24 mouse cellular contexts compared by ENCODE assay signal in the genomic region with DNA sequence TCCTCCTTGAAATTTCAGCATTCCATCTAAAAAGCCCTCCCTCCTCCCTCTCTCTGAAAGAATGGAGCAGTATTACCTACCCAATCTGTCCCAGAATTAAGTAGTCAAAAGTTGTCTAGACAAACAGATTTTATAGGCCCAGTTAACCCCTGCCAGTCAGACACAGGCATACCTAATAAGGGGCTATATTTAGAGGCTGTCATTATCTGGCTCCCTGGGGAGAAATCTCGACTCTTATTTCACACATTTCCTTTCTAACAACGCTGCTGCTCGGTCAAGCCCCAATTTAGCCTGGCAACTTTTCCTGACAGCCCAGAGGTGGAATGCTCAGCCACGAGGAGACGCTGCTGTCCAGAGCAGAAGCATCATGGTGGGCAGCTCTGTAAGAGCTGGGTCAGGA. TPM values are rescaled to one million over a fixed set of nuclear protein-coding genes. Genes with fewer than 3 reads are reported as not detected.
DNase-seq lines count a peak whose midpoint lies in the region; ATAC-seq and TF ChIP-seq lines count a peak whose summit lies in the region.
"Had no signal": no experiment of that assay in that cellular context is flagged by ENCODE, and none has a peak within 500 bp of the region (broad histone marks: within the 10 kb centered on the region; RNA-seq: fewer than 3 reads in every experiment).

No protein-coding gene starts in this region.

- WGBS in embryonic facial prominence, embryonic 12.5 days, result 4% methylated on average over 5 of the region's 5 CpGs
- 4% methylated on average over 5 of the region's 5 CpGs for WGBS in limb, embryonic 11.5 days
- WGBS in forebrain, embryonic 14.5 days, result 20% methylated on average over 5 of the region's 5 CpGs

- TF ChIP-seq EP300 in CH12.LX (IDR thresholded peaks at IDR 0.05; ENCODE audit: low read length), result no peak

- peak; percentile 43 for DNase-seq in embryo, embryonic 10 days (ENCODE audit: low spot score)
- no peak for DNase-seq in embryo, embryonic 9.5 days (ENCODE audit: extremely low spot score)
- peak; percentile 46 for DNase-seq in CH12.LX (ENCODE audit: extremely low read depth)
- DNase-seq in limb, embryonic 11.5 days (ENCODE audit: low spot score), result peak; percentile 75
- DNase-seq in frontal cortex, postnatal 10 days (ENCODE audit: low spot score in 2 of 2), result no peak
- DNase-seq in layer of hippocampus, adult 9-10 months (ENCODE audit: low spot score), result no peak
- no peak for DNase-seq in forebrain, embryonic 14.5 days (ENCODE audit: low spot score)
- DNase-seq: adrenal gland, postnatal 25 days; cerebellum, adult 11-12 months; cerebellum, postnatal 36 days; heart, postnatal 14 days; kidney, adult 18-20 months; kidney, postnatal 10 days; liver; thymus, adult 18-20 months had no signal

- no peak overlapping the region for H3K27ac ChIP-seq in CH12.LX (ENCODE audit: insufficient read depth, low read depth)
- H3K27ac ChIP-seq in embryonic facial prominence, embryonic 12.5 days, result peak overlapping the region; percentile 62
- H3K27ac ChIP-seq in limb, embryonic 11.5 days (replicated peaks; ENCODE audit: low read depth, low read length), result peak overlapping the region; percentile 53; the same call in 1 of the 2 replicates
- H3K27ac ChIP-seq in forebrain, embryonic 14.5 days (ENCODE audit: low read depth, low read length), result no peak overlapping the region
- H3K27ac ChIP-seq: forebrain, embryonic 15.5 days; layer of hippocampus, adult 2 months; midbrain, embryonic 15.5 days; stomach, embryonic 15.5 days had no signal

- in situ Hi-C loops in CH12.LX (cut with MboI; ENCODE audit: low pct_ligation_motif_present, low pct_unique_long_range_greater_than_20kb, low sequenced_read_pairs), result no loop called here

- H3K4me1 ChIP-seq in CH12.LX (ENCODE audit: control insufficient read depth in 1 of 2, insufficient read depth in 2 of 2), result peaks cover 4 to 10% of the 10 kb centered on the region in 2 experiments; a peak in 3 of 4 replicates
- H3K4me1 ChIP-seq in embryonic facial prominence, embryonic 12.5 days, result peaks cover 30% of the 10 kb centered on the region
- H3K4me1 ChIP-seq in limb, embryonic 11.5 days (ENCODE audit: control insufficient read depth, insufficient read depth, low read length), result peaks cover 40% of the 10 kb centered on the region
- H3K4me1 ChIP-seq in forebrain, embryonic 14.5 days (ENCODE audit: control insufficient read depth, insufficient read depth, low read length), result no peaks in the 10 kb centered on the region
- H3K4me1 ChIP-seq: midbrain, embryonic 15.5 days; stomach, embryonic 15.5 days had no signal

- dilution Hi-C loops in CH12.LX (cut with MboI; ENCODE audit: extremely low pct_ligation_motif_present, extremely low pct_unique_long_range_greater_than_20kb, low sequenced_read_pairs), result no loop called here

- H3K79me2 ChIP-seq in CH12.LX (replicated peaks; ENCODE audit: control insufficient read depth, extremely low read depth, insufficient read depth, poor library complexity, severe bottlenecking), result no peaks in the 10 kb centered on the region

- no peak overlapping the region for H3K4me3 ChIP-seq in CH12.LX (replicated peaks in 1 of 3; ENCODE audit: low read depth in 2 of 3, low read length in 2 of 3, poor library complexity in 1 of 3)
- no peak overlapping the region for H3K4me3 ChIP-seq in embryonic facial prominence, embryonic 12.5 days
- no peak overlapping the region for H3K4me3 ChIP-seq in limb, embryonic 11.5 days (ENCODE audit: low read depth, low read length)
- H3K4me3 ChIP-seq in forebrain, embryonic 14.5 days (ENCODE audit: low read depth, low read length), result no peak overlapping the region
- H3K4me3 ChIP-seq: erythroblast, embryonic 14.5 days; forebrain, embryonic 15.5 days; layer of hippocampus, adult 2 months; midbrain, embryonic 15.5 days; stomach, embryonic 15.5 days had no signal

- no peak overlapping the region for H3K4me2 ChIP-seq in CH12.LX (ENCODE audit: insufficient read depth, low read depth, poor library complexity, severe bottlenecking)
- H3K4me2 ChIP-seq in embryonic facial prominence, embryonic 12.5 days (replicated peaks), result no peak overlapping the region
- no peak overlapping the region for H3K4me2 ChIP-seq in limb, embryonic 11.5 days (ENCODE audit: low read depth, severe bottlenecking)
- H3K4me2 ChIP-seq in forebrain, embryonic 14.5 days (ENCODE audit: low read length), result no peak overlapping the region
- H3K4me2 ChIP-seq: forebrain, embryonic 15.5 days; heart, embryonic 11.5 days; midbrain, embryonic 15.5 days; stomach, embryonic 15.5 days had no signal

- H3K9me3 ChIP-seq in CH12.LX (replicated peaks; ENCODE audit: low read length), result no peaks in the 10 kb centered on the region
- H3K9me3 ChIP-seq in embryonic facial prominence, embryonic 12.5 days, result no peaks in the 10 kb centered on the region
- H3K9me3 ChIP-seq in limb, embryonic 11.5 days (ENCODE audit: control insufficient read depth, low read length), result no peaks in the 10 kb centered on the region
- H3K9me3 ChIP-seq in forebrain, embryonic 14.5 days (replicated peaks; ENCODE audit: control insufficient read depth, low read length), result no peaks in the 10 kb centered on the region
- H3K9me3 ChIP-seq: forebrain, embryonic 15.5 days; midbrain, embryonic 15.5 days; stomach, embryonic 15.5 days had no signal

- H3K36me3 ChIP-seq in CH12.LX (replicated peaks in 1 of 2; ENCODE audit: control insufficient read depth in 1 of 2, insufficient read depth in 1 of 2, low read length in 1 of 2), result no peaks in the 10 kb centered on the region
- H3K36me3 ChIP-seq in embryonic facial prominence, embryonic 12.5 days, result 0 out of 2 replicates have a peak, but pooled peaks cover 3% of the 10 kb centered on the region
- no peaks in the 10 kb centered on the region for H3K36me3 ChIP-seq in limb, embryonic 11.5 days (ENCODE audit: control insufficient read depth, insufficient read depth, low read length)
- H3K36me3 ChIP-seq in forebrain, embryonic 14.5 days (ENCODE audit: control insufficient read depth, insufficient read depth, low read length), result no peaks in the 10 kb centered on the region
- H3K36me3 ChIP-seq: forebrain, embryonic 15.5 days; midbrain, embryonic 15.5 days; stomach, embryonic 15.5 days had no signal

- no peak for ATAC-seq in embryonic facial prominence, embryonic 12.5 days (ENCODE audit: insufficient number of reproducible peaks, insufficient read depth, low FRiP score, low TSS enrichment)
- ATAC-seq in limb, embryonic 11.5 days (ENCODE audit: insufficient number of reproducible peaks, low FRiP score, low TSS enrichment, low read depth), result peak; percentile 32; the same call in 1 of the 2 replicates
- no peak for ATAC-seq in forebrain, embryonic 14.5 days
- ATAC-seq: forebrain, embryonic 15.5 days; lung, postnatal 0 days; midbrain, embryonic 15.5 days had no signal

- no peak for TF ChIP-seq RAD21 in CH12.LX (IDR thresholded peaks at IDR 0.05; ENCODE audit: low read depth, low read length)

- no peak overlapping the region for H3K9ac ChIP-seq in CH12.LX (ENCODE audit: insufficient read depth, low read depth)
- H3K9ac ChIP-seq in embryonic facial prominence, embryonic 12.5 days, result no peak overlapping the region
- no peak overlapping the region for H3K9ac ChIP-seq in limb, embryonic 11.5 days (ENCODE audit: low read length)
- no peak overlapping the region for H3K9ac ChIP-seq in forebrain, embryonic 14.5 days (ENCODE audit: low read length)
- H3K9ac ChIP-seq: forebrain, embryonic 15.5 days; midbrain, embryonic 15.5 days; stomach, embryonic 15.5 days had no signal

- peaks cover 6% of the 10 kb centered on the region for H3K27me3 ChIP-seq in CH12.LX (replicated peaks)
- no peaks in the 10 kb centered on the region for H3K27me3 ChIP-seq in embryonic facial prominence, embryonic 12.5 days
- no peaks in the 10 kb centered on the region for H3K27me3 ChIP-seq in limb, embryonic 11.5 days (ENCODE audit: control insufficient read depth, insufficient read depth, low read length)
- no peaks in the 10 kb centered on the region for H3K27me3 ChIP-seq in forebrain, embryonic 14.5 days (replicated peaks; ENCODE audit: control insufficient read depth, insufficient read depth, low read length)
- H3K27me3 ChIP-seq: forebrain, embryonic 15.5 days; midbrain, embryonic 15.5 days; stomach, embryonic 15.5 days had no signal

- no peak for TF ChIP-seq POLR2A in CH12.LX (IDR thresholded peaks at IDR 0.05; ENCODE audit: low read depth, low read length)

- no peak for TF ChIP-seq CTCF in CH12.LX (conservative IDR thresholded peaks at IDR 0.05 in 1 of 2, IDR thresholded peaks at IDR 0.05 in 1 of 2; ENCODE audit: low read depth in 2 of 2, low read length in 2 of 2)

TF ChIP-seq in CH12.LX, 34 proteins besides CTCF, POLR2A, EP300 and RAD21 (continues in another document):
- TF ChIP-seq PAX5 (IDR thresholded peaks at IDR 0.05; ENCODE audit: low read length), result no peak
- TF ChIP-seq HCFC1 (IDR thresholded peaks at IDR 0.05; ENCODE audit: low read depth, low read length), result no peak
- TF ChIP-seq SIN3A (IDR thresholded peaks at IDR 0.05; ENCODE audit: low read length), result no peak
- TF ChIP-seq KAT2A (IDR thresholded peaks at IDR 0.05; ENCODE audit: insufficient replicate concordance, low read length), result no peak
- no peak for TF ChIP-seq MAX (IDR thresholded peaks at IDR 0.05; ENCODE audit: low read length)
- no peak for TF ChIP-seq BHLHE40 (IDR thresholded peaks at IDR 0.05; ENCODE audit: low read depth, low read length)
- TF ChIP-seq CHD1 (IDR thresholded peaks at IDR 0.05; ENCODE audit: low read depth, low read length), result no peak
- no peak for TF ChIP-seq ZC3H11A (IDR thresholded peaks at IDR 0.05; ENCODE audit: low read depth, low read length)
- TF ChIP-seq TBP (conservative IDR thresholded peaks at IDR 0.05; ENCODE audit: low read depth, low read length), result no peak
- no peak for TF ChIP-seq RCOR1 (conservative IDR thresholded peaks at IDR 0.05; ENCODE audit: low read depth, low read length)
- TF ChIP-seq TCF12 (IDR thresholded peaks at IDR 0.05; ENCODE audit: low read depth, low read length), result no peak
- TF ChIP-seq ETS1 (conservative IDR thresholded peaks at IDR 0.05; ENCODE audit: low read depth, low read length), result no peak
- no peak for TF ChIP-seq MEF2A (IDR thresholded peaks at IDR 0.05; ENCODE audit: borderline replicate concordance, low read depth, low read length)
- no peak for TF ChIP-seq JUND (conservative IDR thresholded peaks at IDR 0.05; ENCODE audit: low read depth, low read length)
- no peak for TF ChIP-seq POLR2AphosphoS2 (IDR thresholded peaks at IDR 0.05; ENCODE audit: low read depth, low read length)
- TF ChIP-seq ELF1 (IDR thresholded peaks at IDR 0.05; ENCODE audit: low read depth, low read length), result no peak
- TF ChIP-seq ZKSCAN1 (IDR thresholded peaks at IDR 0.05; ENCODE audit: borderline replicate concordance, low read depth, low read length), result no peak

RNA-seq across cellular contexts. Expression of a gene that starts 47.6 kb away (rescaled TPM):
- total RNA-seq in CH12.LX (2012; rRNA removed) (0.04 TPM in 1 of 2 replicates, not detected in the other), CH12.LX (2014; rRNA removed) (0.04 TPM in 2 replicates)
- polyA plus RNA-seq in CH12.LX (2012; ENCODE audit: insufficient read length, low read depth), result 0.26 and 0.31 TPM in 2 replicates
- 3.9 and 4.3 TPM in 2 replicates for polyA plus RNA-seq in embryonic facial prominence, embryonic 12.5 days (2016; fragmentation: Nextera tagmentation; extraction: Ambion mirVana)
- 3.5 and 4.2 TPM in 2 replicates for polyA plus RNA-seq in limb, embryonic 11.5 days (2014; fragmentation: Nextera tagmentation; extraction: Ambion mirVana)
- 0.85 and 1.2 TPM in 2 replicates for polyA plus RNA-seq in forebrain, embryonic 14.5 days (2014; fragmentation: Nextera tagmentation; extraction: Ambion mirVana)
- total RNA-seq: neutrophil, adult 5-6 weeks had no signal
- polyA plus RNA-seq: erythroblast, embryonic 14.5 days had no signal

Comparison
In these comparisons a context has a peak if more than half of its experiments do, and no peak if none do; other contexts are left out.
1. DNase-seq: peak in embryo, embryonic 10 days (single experiment), CH12.LX (single experiment) and limb, embryonic 11.5 days (single experiment); none in embryo, embryonic 9.5 days (single experiment), frontal cortex, postnatal 10 days (0 of 2), layer of hippocampus, adult 9-10 months (single experiment) and forebrain, embryonic 14.5 days (single experiment).
2. H3K27ac ChIP-seq: peak in embryonic facial prominence, embryonic 12.5 days (single experiment) and limb, embryonic 11.5 days (single experiment); none in CH12.LX (single experiment) and forebrain, embryonic 14.5 days (single experiment).